Mouse (Mus musculus) forebrain, embryonic 12.5 days (tissue): Measurements from ENCODE around the gene Nap1l4. TPM values are rescaled to one million over a fixed set of nuclear protein-coding genes. Genes with fewer than 3 reads are reported as not detected.

Experiments used
- ATAC-seq: fragments of 200-750 bp; cut with Nextera tagmentation; 2 replicates; pipeline ENCODE4 v1.8.0; 2017; ENCODE audit warnings: moderate TSS enrichment; ENCODE audit not compliant: low FRiP score
- H3K27ac ChIP-seq: fragments of 300-500 bp; sonication (generic); 2 replicates; pipeline ENCODE4 v1.5.1; 2016; ENCODE audit warnings: mild to moderate bottlenecking
- H3K27me3 ChIP-seq: fragments of 300-500 bp; sonication (generic); 2 replicates; pipeline ENCODE4 v1.6.1; 2016; ENCODE audit warnings: mild to moderate bottlenecking
- H3K36me3 ChIP-seq: fragments of 300-500 bp; sonication (generic); replicated peaks from 2 replicates; pipeline ENCODE4 v1.6.1; 2016; ENCODE audit warnings: mild to moderate bottlenecking
- H3K4me1 ChIP-seq: fragments of 300-500 bp; sonication (generic); 2 replicates; pipeline ENCODE4 v1.6.1; 2016
- H3K4me2 ChIP-seq: fragments of 300-500 bp; sonication (generic); 2 replicates; pipeline ENCODE4 v1.6.1; 2016; ENCODE audit warnings: mild to moderate bottlenecking, moderate library complexity
- H3K4me3 ChIP-seq: fragments of 300-500 bp; sonication (generic); replicated peaks from 2 replicates; pipeline ENCODE4 v1.5.1; 2016; ENCODE audit warnings: mild to moderate bottlenecking
- H3K9ac ChIP-seq: fragments of 300-500 bp; sonication (generic); 2 replicates; pipeline ENCODE4 v1.6.1; 2016; ENCODE audit warnings: mild to moderate bottlenecking
- H3K9me3 ChIP-seq: fragments of 300-500 bp; sonication (generic); 2 replicates; pipeline ENCODE4 v1.6.1; 2016
- WGBS: fragments of 180-500 bp; shearing (Covaris S2); methylation state at CpG from one replicate; pipeline ENCODE4 v1.1.7; 2016; 5-methylcytosine and 5-hydroxymethylcytosine counted together
- microRNA-seq: library from miRNA; unstranded; fragments of <30 nt; microRNA quantifications from one replicate; pipeline ENCODE4, GENCODE M21; 2017
- polyA plus RNA-seq: library from polyadenylated mRNA; unstranded; fragments of >200 nt; fragmentation: Nextera tagmentation; extraction: Ambion mirVana; gene quantifications from 2 replicates; pipeline ENCODE4 v1.2.1, GENCODE M21; 2016

Nap1l4 gene
- polyA plus RNA-seq, 1 experiment from 2014 or later: 357 TPM

- Histone ChIP-seq H3K27me3 (peaks cover 70% of the 10 kb centered on the region), H3K9ac (no peak overlapping the region), H3K4me1 (peaks cover 50% of the 10 kb centered on the region), H3K9me3 (no peaks in the 10 kb centered on the region), H3K4me2 (peak overlapping the region; percentile 36), H3K36me3 (no peaks in the 10 kb centered on the region), H3K27ac (0 out of 2 replicates have a peak overlapping the region, but pooled peaks have one; percentile 38), H3K4me3 (no peak overlapping the region)
- ATAC-seq: peak; percentile 58
- 4% methylated on average over 6 of the region's 6 CpGs for WGBS
Measured at GRCm38 (mm10) chr7:143467714-143468113, 81.2 kb downstream of the Nap1l4 start.

GRCm38 (mm10) chr7:143466099-143466677, 82.7 kb downstream of the Nap1l4 start:
- Histone ChIP-seq H3K27ac (no peak overlapping the region), H3K36me3 (no peaks in the 10 kb centered on the region), H3K9me3 (peaks cover 2% of the 10 kb centered on the region), H3K4me2 (no peak overlapping the region), H3K27me3 (peaks cover 76% of the 10 kb centered on the region), H3K4me1 (peaks cover 58% of the 10 kb centered on the region), H3K9ac (no peak overlapping the region), H3K4me3 (no peak overlapping the region)
- WGBS: 28% methylated on average over 14 of the region's 14 CpGs
- ATAC-seq: no peak

GRCm38 (mm10) chr7:143464811-143465560, 83.9 kb downstream of the Nap1l4 start:
- H3K9ac ChIP-seq: peak overlapping the region; percentile 44
- peaks cover 60% of the 10 kb centered on the region for H3K4me1 ChIP-seq
- H3K4me3 ChIP-seq: peak overlapping the region; percentile 34
- H3K9me3 ChIP-seq: peaks cover 13% of the 10 kb centered on the region
- H3K27me3 ChIP-seq: peaks cover 78% of the 10 kb centered on the region
- WGBS: 17% methylated on average over 56 of the region's 56 CpGs
- H3K4me2 ChIP-seq: peak overlapping the region; percentile 60
- H3K36me3 ChIP-seq: no peaks in the 10 kb centered on the region
- H3K27ac ChIP-seq: no peak overlapping the region
- ATAC-seq: no peak

- H3K4me1 ChIP-seq: peaks cover 54% of the 10 kb centered on the region
- no peak overlapping the region for H3K9ac ChIP-seq
- ATAC-seq: no peak
- H3K9me3 ChIP-seq: peaks cover 24% of the 10 kb centered on the region
- peaks cover 78% of the 10 kb centered on the region for H3K27me3 ChIP-seq
- WGBS: 39% methylated on average over 11 of the region's 11 CpGs
- no peak overlapping the region for H3K4me3 ChIP-seq
- H3K4me2 ChIP-seq: no peak overlapping the region
- no peaks in the 10 kb centered on the region for H3K36me3 ChIP-seq
- H3K27ac ChIP-seq: no peak overlapping the region
Measured at GRCm38 (mm10) chr7:143463865-143464415, 85.0 kb downstream of the Nap1l4 start.

Small RNA genes lying within 50 kb of the gene (microRNA-seq; reads per million reads assigned to microRNA genes)
- 4.1 reads per million, percentile 14 among the genes with 10 or more reads in this experiment for gene Mir7064

Other genes starting within 250 kb of the Nap1l4 start
- gene Cdkn1c, start 88.1 kb downstream of the Nap1l4 start, polyA plus RNA-seq: 326 and 351 TPM in 2 replicates
- 0.26 and 0.27 TPM in 2 replicates for gene Slc22a18, start 75.4 kb downstream of the Nap1l4 start, polyA plus RNA-seq
- 0.63 and 0.79 TPM in 2 replicates for gene Phlda2, start 46.0 kb downstream of the Nap1l4 start, polyA plus RNA-seq
- 69.0 and 74.3 TPM in 2 replicates for gene Cars, start 51.0 kb upstream of the Nap1l4 start, polyA plus RNA-seq
- gene Tnfrsf26, start 79.6 kb upstream of the Nap1l4 start, polyA plus RNA-seq: 0.12 and 0.22 TPM in 2 replicates
- gene Tnfrsf22, start 100.6 kb upstream of the Nap1l4 start, polyA plus RNA-seq: 7.7 and 7.8 TPM in 2 replicates
- gene Tnfrsf23, start 136.8 kb upstream of the Nap1l4 start, polyA plus RNA-seq: 0.28 and 0.51 TPM in 2 replicates
- 15.1 and 17.5 TPM in 2 replicates for gene Osbpl5, start 207.9 kb upstream of the Nap1l4 start, polyA plus RNA-seq
- gene Mrgprg, start 217.9 kb upstream of the Nap1l4 start, polyA plus RNA-seq: not detected in 2 replicates
- 2.7 and 3.2 TPM in 2 replicates for gene Mrgpre, start 235.4 kb upstream of the Nap1l4 start, polyA plus RNA-seq